Mouse (Mus musculus) hindbrain, embryonic 12.5 days (tissue): ENCODE results near the gene Gins1. TPM values are rescaled to one million over a fixed set of nuclear protein-coding genes. Genes with fewer than 3 reads are reported as not detected.
"Not testable (repeated sequence)": the region's sequence is repeated elsewhere in the genome, so short reads cannot be mapped to it uniquely, and the experiment has no call there.

Experiments used
- ATAC-seq: fragments of 200-750 bp; cut with Nextera tagmentation; 2 replicates; pipeline ENCODE4 v1.8.0; 2017; ENCODE audit warnings: moderate TSS enrichment; ENCODE audit not compliant: low FRiP score
- H3K27ac ChIP-seq: fragments of 300-500 bp; sonication (generic); 2 replicates; pipeline ENCODE4 v1.5.1; 2016; ENCODE audit warnings: mild to moderate bottlenecking
- H3K27me3 ChIP-seq: fragments of 300-500 bp; sonication (generic); 2 replicates; pipeline ENCODE4 v1.6.1; 2016; ENCODE audit warnings: mild to moderate bottlenecking
- H3K36me3 ChIP-seq: fragments of 300-500 bp; sonication (generic); 2 replicates; pipeline ENCODE4 v1.6.1; 2016; ENCODE audit warnings: mild to moderate bottlenecking
- H3K4me1 ChIP-seq: fragments of 300-500 bp; sonication (generic); 2 replicates; pipeline ENCODE4 v1.6.1; 2016
- H3K4me2 ChIP-seq: fragments of 300-500 bp; sonication (generic); replicated peaks from 2 replicates; pipeline ENCODE4 v1.6.1; 2016; ENCODE audit warnings: mild to moderate bottlenecking
- H3K4me3 ChIP-seq: fragments of 300-500 bp; sonication (generic); 2 replicates; pipeline ENCODE4 v1.5.1; 2016; ENCODE audit warnings: mild to moderate bottlenecking
- H3K9ac ChIP-seq: fragments of 300-500 bp; sonication (generic); 2 replicates; pipeline ENCODE4 v1.6.1; 2016; ENCODE audit warnings: mild to moderate bottlenecking, moderate library complexity
- H3K9me3 ChIP-seq: fragments of 300-500 bp; sonication (generic); replicated peaks from 2 replicates; pipeline ENCODE4 v1.6.1; 2016; ENCODE audit warnings: mild to moderate bottlenecking
- WGBS: fragments of 180-500 bp; shearing (Covaris S2); methylation state at CpG from one replicate; pipeline ENCODE4 v1.1.7; 2016; 5-methylcytosine and 5-hydroxymethylcytosine counted together
- polyA plus RNA-seq: library from polyadenylated mRNA; unstranded; fragments of >200 nt; fragmentation: Nextera tagmentation; extraction: Ambion mirVana; gene quantifications from 2 replicates; pipeline ENCODE4 v1.2.1, GENCODE M21; 2016

Gins1 gene
- polyA plus RNA-seq, 1 experiment from 2014 or later, result 36.5 TPM

DNA sequence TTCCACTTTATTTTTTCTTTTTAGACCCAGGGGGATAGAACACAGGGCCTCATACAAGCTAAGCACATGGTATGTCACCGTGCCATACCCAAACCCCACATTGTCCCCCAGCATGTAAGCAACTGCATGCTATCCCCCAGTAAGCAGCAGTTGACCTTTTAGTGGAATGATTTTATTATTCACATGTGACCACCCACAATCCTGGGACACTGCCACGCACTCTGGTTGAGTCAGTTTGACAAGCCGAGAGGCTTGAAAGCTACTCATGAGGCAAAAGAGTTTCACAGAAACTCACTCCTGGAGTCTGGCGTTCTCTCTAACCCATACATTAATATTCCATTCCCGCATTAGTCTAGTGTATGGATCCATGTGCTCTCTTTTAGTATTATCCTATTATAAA lies 42.1 kb downstream of the Gins1 start:
- not testable (repeated sequence) for ATAC-seq
- H3K36me3 ChIP-seq, result peaks cover 56% of the 10 kb centered on the region
- WGBS, result 93% methylated on average over 5 of the region's 5 CpGs

DNA sequence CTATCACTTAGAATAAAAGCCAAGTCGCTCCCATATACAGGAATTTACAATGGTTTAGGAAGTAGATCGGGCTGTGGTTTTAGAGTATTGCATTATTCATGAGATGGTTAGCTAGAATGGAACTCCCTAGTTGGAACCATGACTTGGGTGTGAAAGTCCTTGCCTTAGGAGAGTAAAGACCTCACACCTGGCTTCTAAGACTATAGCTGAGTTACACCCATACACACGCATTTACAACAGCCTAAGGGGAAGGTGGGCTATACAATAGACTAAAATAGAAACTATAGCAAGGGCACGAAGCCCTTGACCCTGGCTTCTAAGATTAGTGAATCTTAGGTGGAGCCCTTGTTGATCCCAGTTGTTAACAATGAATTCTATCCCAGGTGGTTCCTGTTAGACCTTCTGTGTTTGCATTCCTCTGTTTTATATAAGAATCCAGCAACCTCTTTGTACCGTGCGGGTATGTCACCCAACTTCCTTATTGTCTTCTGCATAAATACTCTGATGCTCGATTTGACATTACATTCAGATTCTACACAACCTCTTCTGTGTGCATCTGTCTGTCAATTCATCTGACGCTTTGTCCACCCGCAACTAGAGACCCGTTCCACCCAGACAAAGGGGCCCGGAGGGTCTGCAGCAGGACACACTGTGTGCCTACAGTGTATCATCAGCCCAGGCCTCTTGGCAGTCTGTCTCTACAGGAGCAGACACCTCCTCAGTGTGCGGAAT lies 42.8 kb downstream of the Gins1 start:
- peaks cover 63% of the 10 kb centered on the region for H3K36me3 ChIP-seq
- H3K27ac ChIP-seq, H3K4me2 ChIP-seq, H3K4me3 ChIP-seq, H3K9me3 ChIP-seq, H3K4me1 ChIP-seq, H3K27me3 ChIP-seq, H3K9ac ChIP-seq, ATAC-seq: not testable (repeated sequence)
- WGBS, result 89% methylated on average over 12 of the region's 12 CpGs

More for the DNA sequence above, 42.1 kb downstream of the Gins1 start:
- H3K27me3 ChIP-seq, H3K4me2 ChIP-seq, H3K27ac ChIP-seq, H3K4me3 ChIP-seq, H3K4me1 ChIP-seq, H3K9ac ChIP-seq, H3K9me3 ChIP-seq: not testable (repeated sequence)

DNA sequence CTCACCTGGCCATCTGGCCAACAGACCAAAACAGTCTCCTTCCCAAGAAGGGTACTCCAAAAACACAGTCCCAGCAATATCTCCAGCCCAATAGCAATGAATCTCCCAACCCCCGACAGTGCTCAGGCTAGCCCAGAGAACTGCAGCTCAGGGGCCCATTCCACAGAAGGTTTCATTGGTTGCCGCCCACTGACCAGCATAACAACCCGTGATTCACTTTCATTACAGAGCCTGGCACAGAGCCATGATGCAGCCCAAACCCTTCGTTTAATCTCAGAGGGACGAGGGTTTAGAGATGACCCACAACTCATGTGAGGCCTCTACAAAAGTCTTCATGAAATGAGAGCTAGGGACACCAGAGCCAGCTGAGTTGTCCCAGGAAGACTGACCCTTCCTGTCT lies 43.6 kb downstream of the Gins1 start:
- ATAC-seq, result no peak
- no peak overlapping the region for H3K4me3 ChIP-seq
- H3K4me2 ChIP-seq, result no peak overlapping the region
- no peaks in the 10 kb centered on the region for H3K27me3 ChIP-seq
- H3K9me3 ChIP-seq, result no peaks in the 10 kb centered on the region
- no peak overlapping the region for H3K27ac ChIP-seq
- H3K4me1 ChIP-seq, result no peaks in the 10 kb centered on the region
- peaks cover 61% of the 10 kb centered on the region for H3K36me3 ChIP-seq
- no peak overlapping the region for H3K9ac ChIP-seq
- WGBS, result 94% methylated on average over 5 of the region's 5 CpGs

DNA sequence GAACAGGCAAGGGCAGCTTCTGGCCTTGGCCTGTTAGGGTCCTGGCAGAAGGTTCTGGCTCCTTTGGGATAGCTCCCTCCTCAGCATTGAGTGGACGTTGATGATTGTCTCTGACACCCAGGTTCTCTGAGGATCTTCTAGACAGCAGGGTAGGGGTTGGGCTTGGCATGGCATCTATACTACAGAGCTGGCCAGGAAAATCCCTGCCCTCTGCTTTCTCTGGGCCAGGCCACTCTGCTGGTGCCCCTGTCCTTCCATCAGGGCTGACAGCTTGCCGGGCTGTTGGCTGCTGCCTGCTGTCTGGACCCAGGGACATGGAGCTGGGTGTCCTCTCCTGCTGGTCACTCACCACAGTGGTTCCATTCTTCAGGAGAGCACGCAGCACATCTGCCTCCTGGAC lies 44.5 kb downstream of the Gins1 start:
- Histone ChIP-seq H3K4me1 (no peaks in the 10 kb centered on the region), H3K9ac (no peak overlapping the region), H3K27me3 (no peaks in the 10 kb centered on the region), H3K4me3 (no peak overlapping the region), H3K36me3 (peaks cover 55% of the 10 kb centered on the region), H3K9me3 (no peaks in the 10 kb centered on the region), H3K27ac (no peak overlapping the region), H3K4me2 (no peak overlapping the region)
- 96% methylated on average over 3 of the region's 3 CpGs for WGBS
- no peak for ATAC-seq

DNA sequence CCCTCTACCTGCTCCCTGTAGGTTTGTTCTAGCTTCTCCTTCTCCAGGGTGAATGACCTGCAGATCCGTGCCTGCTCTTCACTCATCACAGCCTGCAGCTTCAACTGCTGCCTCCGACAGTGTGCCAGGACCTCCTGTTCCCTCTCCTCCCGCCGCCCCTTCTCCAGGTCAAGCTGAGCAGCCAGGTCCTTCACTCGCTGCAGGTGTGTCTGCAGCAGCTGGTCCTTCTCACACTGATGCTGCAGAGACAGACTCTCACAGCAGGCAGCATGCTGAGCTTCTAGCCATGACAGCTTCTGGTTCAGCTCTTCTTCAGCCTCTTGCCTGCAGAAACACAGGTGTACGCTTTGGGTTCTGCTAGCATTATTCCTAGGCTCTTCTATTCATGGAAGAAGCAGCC lies 44.9 kb downstream of the Gins1 start:
- Histone ChIP-seq H3K36me3 (peaks cover 55% of the 10 kb centered on the region), H3K27ac (no peak overlapping the region), H3K27me3 (no peaks in the 10 kb centered on the region), H3K4me1 (no peaks in the 10 kb centered on the region), H3K4me2 (no peak overlapping the region), H3K4me3 (no peak overlapping the region), H3K9ac (no peak overlapping the region), H3K9me3 (no peaks in the 10 kb centered on the region)
- 90% methylated on average over 6 of the region's 6 CpGs for WGBS
- ATAC-seq, result no peak

DNA sequence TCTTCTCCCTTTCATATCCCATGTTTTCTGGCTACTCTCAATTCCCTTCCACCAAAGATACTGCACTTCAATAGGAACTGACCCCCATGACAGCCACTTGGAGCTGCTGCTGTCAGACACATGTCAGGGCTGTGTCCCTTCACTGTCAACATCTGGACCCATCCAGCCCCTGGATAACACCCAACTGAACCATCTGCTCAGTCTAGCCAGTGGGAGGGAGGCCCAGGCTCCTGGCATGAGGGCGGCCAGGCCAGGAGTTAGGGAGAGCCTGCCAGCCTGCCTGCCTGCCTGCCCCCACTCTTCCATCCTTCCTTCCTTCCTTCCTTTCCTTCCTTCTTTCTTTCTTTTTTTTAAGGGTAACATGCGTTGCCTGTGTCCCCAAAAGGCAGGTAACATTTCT lies 46.0 kb downstream of the Gins1 start:
- Histone ChIP-seq H3K4me3 (no peak overlapping the region), H3K4me1 (no peaks in the 10 kb centered on the region), H3K27ac (no peak overlapping the region), H3K9me3 (no peaks in the 10 kb centered on the region), H3K9ac (no peak overlapping the region), H3K4me2 (no peak overlapping the region), H3K27me3 (no peaks in the 10 kb centered on the region), H3K36me3 (peaks cover 57% of the 10 kb centered on the region)
- no peak for ATAC-seq
- WGBS, result 95% methylated on average over 2 of the region's 2 CpGs

DNA sequence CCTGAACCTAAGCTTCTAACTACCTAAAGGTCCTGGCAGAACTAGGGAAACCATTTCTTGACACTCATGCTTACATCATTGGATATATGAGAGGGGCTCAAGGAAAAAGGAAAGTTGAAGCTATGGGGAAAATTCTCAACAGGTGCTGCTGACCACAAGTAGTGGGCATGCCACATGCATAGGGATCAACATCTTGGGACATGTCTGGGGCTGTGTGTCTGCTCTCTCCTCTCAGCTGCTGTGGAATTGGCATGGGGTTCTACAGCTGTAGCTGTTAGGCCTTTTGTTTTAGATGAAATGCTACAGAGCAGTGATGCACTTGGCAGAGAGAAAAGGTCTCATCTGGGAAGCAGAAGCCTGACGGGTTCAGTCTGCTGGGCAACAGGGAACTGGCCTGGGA lies 50.7 kb downstream of the Gins1 start:
- H3K27ac ChIP-seq, result no peak overlapping the region
- no peaks in the 10 kb centered on the region for H3K27me3 ChIP-seq
- no peak overlapping the region for H3K4me2 ChIP-seq
- H3K9me3 ChIP-seq, result no peaks in the 10 kb centered on the region
- H3K9ac ChIP-seq, result no peak overlapping the region
- H3K4me3 ChIP-seq, result no peak overlapping the region
- H3K4me1 ChIP-seq, result no peaks in the 10 kb centered on the region
- H3K36me3 ChIP-seq, result peaks cover 47% of the 10 kb centered on the region
- no peak for ATAC-seq
- WGBS, result 90% methylated on average over 1 of the region's 1 CpGs

DNA sequence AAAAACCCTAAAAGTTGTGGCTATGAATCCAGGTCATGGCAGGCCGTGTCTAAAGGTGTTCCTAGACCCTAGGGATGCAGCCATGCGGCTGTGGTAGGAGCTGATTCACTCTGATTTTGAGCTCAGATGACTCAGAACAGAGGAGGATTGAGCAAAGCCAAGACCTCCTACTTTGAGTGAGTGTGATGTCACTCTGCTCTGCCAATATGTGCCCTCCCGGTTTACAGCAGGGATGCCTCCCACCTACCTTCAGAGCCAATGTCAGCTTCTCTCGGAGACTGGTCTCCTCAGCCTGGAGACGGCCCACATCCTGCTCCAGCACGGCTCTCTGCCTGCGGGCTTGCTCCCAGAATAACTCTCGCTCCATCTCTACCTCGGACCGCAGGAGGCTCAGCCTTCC lies 54.3 kb downstream of the Gins1 start:
- peaks cover 31% of the 10 kb centered on the region for H3K36me3 ChIP-seq
- no peaks in the 10 kb centered on the region for H3K9me3 ChIP-seq
- H3K9ac ChIP-seq, result no peak overlapping the region
- H3K4me3 ChIP-seq, result no peak overlapping the region
- no peak overlapping the region for H3K4me2 ChIP-seq
- no peaks in the 10 kb centered on the region for H3K27me3 ChIP-seq
- no peaks in the 10 kb centered on the region for H3K4me1 ChIP-seq
- no peak overlapping the region for H3K27ac ChIP-seq
- 94% methylated on average over 10 of the region's 10 CpGs for WGBS
- ATAC-seq, result no peak

DNA sequence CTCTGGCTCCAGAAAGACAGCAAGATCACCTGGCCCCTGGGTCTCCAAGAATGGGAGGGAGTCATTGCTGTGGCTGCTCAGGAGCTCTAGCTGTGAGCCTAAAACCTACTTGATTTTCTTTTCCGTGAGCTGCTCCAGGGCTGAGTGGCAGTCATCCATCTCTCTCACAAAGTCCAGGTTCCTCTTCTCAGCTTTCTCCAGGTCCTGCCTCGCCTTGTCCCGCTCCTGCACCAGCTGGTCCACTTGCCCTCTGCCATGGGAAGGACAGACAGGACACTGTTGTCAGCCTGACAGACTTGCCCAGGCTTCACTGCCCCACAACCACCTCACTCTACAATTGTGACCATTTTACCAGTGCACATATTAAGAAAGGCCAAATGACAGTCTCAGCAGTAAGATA lies 58.0 kb downstream of the Gins1 start:
- H3K9ac ChIP-seq, result no peak overlapping the region
- H3K27me3 ChIP-seq, result no peaks in the 10 kb centered on the region
- no peak overlapping the region for H3K4me3 ChIP-seq
- no peak overlapping the region for H3K27ac ChIP-seq
- ATAC-seq, result no peak
- H3K4me1 ChIP-seq, result no peaks in the 10 kb centered on the region
- H3K36me3 ChIP-seq, result peaks cover 28% of the 10 kb centered on the region
- WGBS, result 91% methylated on average over 3 of the region's 3 CpGs
- no peak overlapping the region for H3K4me2 ChIP-seq
- H3K9me3 ChIP-seq, result no peaks in the 10 kb centered on the region

DNA sequence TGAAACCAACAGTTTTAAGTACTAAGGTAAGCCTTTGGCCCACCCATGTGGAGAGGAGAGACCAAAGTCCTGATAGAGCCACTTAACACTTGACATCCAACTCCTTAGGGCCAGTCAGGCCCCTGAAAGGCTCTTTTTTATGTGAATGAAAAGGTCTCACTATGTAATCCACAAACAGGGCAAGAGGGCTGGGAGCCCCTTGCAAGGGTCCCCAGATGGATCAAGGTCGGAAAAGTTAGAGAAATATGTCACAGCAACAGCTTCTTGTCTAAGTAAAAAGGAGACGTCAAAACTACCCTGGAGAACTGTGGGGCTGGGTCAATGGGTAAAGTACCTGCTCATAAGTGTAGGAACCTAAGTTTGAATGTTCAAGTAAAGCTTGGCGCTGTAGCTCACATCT lies 59.4 kb downstream of the Gins1 start:
- Histone ChIP-seq H3K36me3 (peaks cover 25% of the 10 kb centered on the region), H3K27ac (no peak overlapping the region), H3K27me3 (no peaks in the 10 kb centered on the region), H3K9me3 (no peaks in the 10 kb centered on the region), H3K9ac (no peak overlapping the region), H3K4me1 (no peaks in the 10 kb centered on the region), H3K4me2 (no peak overlapping the region), H3K4me3 (no peak overlapping the region)
- no peak for ATAC-seq
- 90% methylated on average over 3 of the region's 3 CpGs for WGBS

DNA sequence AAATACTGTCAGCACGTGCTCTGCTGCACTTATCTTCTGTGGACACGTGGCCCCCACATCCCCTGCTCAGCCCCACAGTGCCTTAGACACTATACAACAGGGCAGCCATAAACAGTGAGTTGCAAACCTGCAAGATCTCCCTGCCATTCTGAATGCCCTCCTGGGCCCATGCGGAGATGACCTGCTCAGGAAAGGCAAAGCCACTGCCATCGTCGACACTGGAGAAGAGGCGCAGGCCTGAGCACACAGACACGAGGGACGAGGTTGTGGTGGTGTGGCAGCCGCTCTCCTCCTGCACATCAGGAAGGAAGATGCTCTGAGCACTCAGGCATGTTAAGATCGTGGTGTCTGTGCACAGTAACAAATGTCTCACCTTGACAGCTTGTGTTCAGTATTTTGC lies 60.8 kb downstream of the Gins1 start:
- no peak overlapping the region for H3K4me3 ChIP-seq
- no peak overlapping the region for H3K9ac ChIP-seq

DNA sequence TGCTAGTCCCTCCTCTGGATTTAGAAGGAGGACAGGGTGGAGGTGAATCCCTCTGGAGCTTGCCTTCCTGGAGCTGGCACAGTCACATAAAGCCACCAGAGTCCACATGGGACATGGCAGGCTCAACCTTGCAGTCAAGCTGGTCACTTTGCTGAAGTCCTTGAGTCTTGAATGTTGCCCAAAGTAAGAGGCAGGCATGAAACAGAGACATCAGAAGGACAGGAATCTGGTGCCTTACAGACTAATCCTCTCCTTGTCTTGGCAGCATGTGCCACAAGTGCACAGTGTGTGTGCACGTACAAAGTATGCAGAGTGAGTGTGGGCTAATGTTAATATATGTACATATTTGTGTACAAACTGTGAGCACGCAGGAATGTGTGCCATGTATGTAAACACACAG lies 62.3 kb downstream of the Gins1 start:
- Histone ChIP-seq H3K36me3 (peaks cover 27% of the 10 kb centered on the region), H3K4me1 (no peaks in the 10 kb centered on the region), H3K9ac (no peak overlapping the region), H3K4me3 (no peak overlapping the region), H3K4me2 (no peak overlapping the region), H3K27me3 (no peaks in the 10 kb centered on the region), H3K9me3 (no peaks in the 10 kb centered on the region), H3K27ac (no peak overlapping the region)
- 97% methylated on average over 2 of the region's 2 CpGs for WGBS
- no peak for ATAC-seq

More for the DNA sequence above, 60.8 kb downstream of the Gins1 start:
- ATAC-seq, result no peak
- no peak overlapping the region for H3K27ac ChIP-seq
- no peaks in the 10 kb centered on the region for H3K4me1 ChIP-seq
- H3K9me3 ChIP-seq, result no peaks in the 10 kb centered on the region
- H3K4me2 ChIP-seq, result no peak overlapping the region
- no peaks in the 10 kb centered on the region for H3K27me3 ChIP-seq
- peaks cover 21% of the 10 kb centered on the region for H3K36me3 ChIP-seq
- WGBS, result 95% methylated on average over 10 of the region's 10 CpGs

DNA sequence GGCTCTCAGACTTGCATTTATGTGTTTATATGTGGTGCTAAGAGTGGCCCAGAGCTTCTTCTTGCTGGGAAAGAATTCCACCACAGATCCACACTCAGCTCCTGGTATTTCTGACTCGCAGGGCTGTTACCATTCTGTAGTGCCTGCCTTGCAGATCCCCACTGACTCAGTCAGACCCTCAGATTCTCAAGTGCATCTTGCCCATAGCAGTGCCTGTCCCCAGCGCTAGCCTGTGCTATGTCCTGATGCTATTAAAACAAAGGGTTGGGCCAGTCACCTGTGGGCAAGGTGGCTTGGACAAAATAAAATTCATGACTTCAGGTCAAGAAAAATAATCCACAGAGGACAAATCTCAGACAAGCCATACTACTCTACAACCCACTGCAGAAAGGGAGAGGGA lies 64.0 kb downstream of the Gins1 start:
- no peaks in the 10 kb centered on the region for H3K9me3 ChIP-seq
- no peak overlapping the region for H3K9ac ChIP-seq
- peaks cover 36% of the 10 kb centered on the region for H3K36me3 ChIP-seq
- no peak for ATAC-seq
- 96% methylated on average over 2 of the region's 2 CpGs for WGBS
- H3K27me3 ChIP-seq, result no peaks in the 10 kb centered on the region
- H3K4me1 ChIP-seq, result no peaks in the 10 kb centered on the region
- no peak overlapping the region for H3K4me3 ChIP-seq
- no peak overlapping the region for H3K27ac ChIP-seq
- H3K4me2 ChIP-seq, result no peak overlapping the region
